Mouse (Mus musculus) neural tube, embryonic 12.5 days (tissue): ENCODE measurements around the gene Mogs. TPM values are rescaled to one million over a fixed set of nuclear protein-coding genes. Genes with fewer than 3 reads are reported as not detected.

Source experiments
- ATAC-seq: fragments of 200-750 bp; cut with Nextera tagmentation; 2 replicates; pipeline ENCODE4 v1.8.0; 2017; ENCODE audit warnings: low read depth, mild to moderate bottlenecking, moderate TSS enrichment, moderate library complexity; ENCODE audit not compliant: low FRiP score
- H3K27ac ChIP-seq: fragments of 300-500 bp; sonication (generic); 2 replicates; pipeline ENCODE4 v1.5.1; 2016
- H3K27me3 ChIP-seq: fragments of 300-500 bp; sonication (generic); replicated peaks from 2 replicates; pipeline ENCODE4 v1.6.1; 2016; ENCODE audit warnings: mild to moderate bottlenecking
- H3K36me3 ChIP-seq: fragments of 300-500 bp; sonication (generic); 2 replicates; pipeline ENCODE4 v1.6.1; 2016; ENCODE audit warnings: mild to moderate bottlenecking
- H3K4me1 ChIP-seq: fragments of 300-500 bp; sonication (generic); 2 replicates; pipeline ENCODE4 v1.6.1; 2016
- H3K4me2 ChIP-seq: fragments of 300-500 bp; sonication (generic); replicated peaks from 2 replicates; pipeline ENCODE4 v1.6.1; 2016; ENCODE audit warnings: mild to moderate bottlenecking
- H3K4me3 ChIP-seq: fragments of 300-500 bp; sonication (generic); 2 replicates; pipeline ENCODE4 v1.5.1; 2016
- H3K9ac ChIP-seq: fragments of 300-500 bp; sonication (generic); 2 replicates; pipeline ENCODE4 v1.6.1; 2016; ENCODE audit warnings: mild to moderate bottlenecking
- H3K9me3 ChIP-seq: fragments of 300-500 bp; sonication (generic); 2 replicates; pipeline ENCODE4 v1.6.1; 2016; ENCODE audit warnings: mild to moderate bottlenecking
- WGBS: fragments of 180-500 bp; shearing (Covaris S2); methylation state at CpG from one replicate; pipeline ENCODE4 v1.1.7; 2016; 5-methylcytosine and 5-hydroxymethylcytosine counted together
- microRNA counts: library from miRNA; unstranded; fragments of <30 nt; microRNA quantifications from one replicate; lab custom pipeline; 2017
- microRNA-seq: library from miRNA; unstranded; fragments of <30 nt; microRNA quantifications from one replicate; pipeline ENCODE4, GENCODE M21; 2017
- polyA plus RNA-seq: library from polyadenylated mRNA; unstranded; fragments of >200 nt; fragmentation: Nextera tagmentation; extraction: Ambion mirVana; gene quantifications from 2 replicates; pipeline ENCODE4 v1.2.1, GENCODE M21; 2016

Gene Mogs
- polyA plus RNA-seq, 1 experiment from 2014 or later = 39.4 TPM

DNA sequence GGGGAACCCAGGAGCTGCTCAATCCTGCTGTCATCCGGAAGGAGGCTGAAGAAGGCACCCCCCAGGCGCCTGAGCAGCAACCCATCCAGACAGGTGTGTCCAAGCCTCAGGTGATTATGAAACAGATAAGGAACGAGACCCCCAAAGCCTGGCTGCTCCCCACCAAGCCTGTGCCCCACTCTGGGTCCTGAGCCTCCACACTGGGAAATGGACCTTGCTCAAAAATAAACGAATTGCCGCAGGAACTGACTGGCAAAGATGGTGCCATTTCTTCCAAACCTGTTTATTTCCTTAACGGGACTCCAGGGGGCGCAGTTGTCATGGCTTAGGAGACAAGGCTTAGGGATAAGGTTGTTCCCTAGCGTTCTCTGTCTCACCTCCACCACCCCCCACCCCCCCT, 47.4 kb downstream of the Mogs start:
- Histone ChIP-seq H3K4me3 (peak overlapping the region; percentile 30; the same call in 1 of the 2 replicates), H3K36me3 (no peaks in the 10 kb centered on the region), H3K27ac (no peak overlapping the region), H3K9me3 (no peaks in the 10 kb centered on the region), H3K4me1 (peaks cover 27% of the 10 kb centered on the region), H3K27me3 (peaks cover 29% of the 10 kb centered on the region), H3K9ac (peak overlapping the region; percentile 33; the same call in 1 of the 2 replicates), H3K4me2 (peak overlapping the region; percentile 53)
- under 1% methylated on average over 8 of the region's 8 CpGs for WGBS
- no peak for ATAC-seq

DNA sequence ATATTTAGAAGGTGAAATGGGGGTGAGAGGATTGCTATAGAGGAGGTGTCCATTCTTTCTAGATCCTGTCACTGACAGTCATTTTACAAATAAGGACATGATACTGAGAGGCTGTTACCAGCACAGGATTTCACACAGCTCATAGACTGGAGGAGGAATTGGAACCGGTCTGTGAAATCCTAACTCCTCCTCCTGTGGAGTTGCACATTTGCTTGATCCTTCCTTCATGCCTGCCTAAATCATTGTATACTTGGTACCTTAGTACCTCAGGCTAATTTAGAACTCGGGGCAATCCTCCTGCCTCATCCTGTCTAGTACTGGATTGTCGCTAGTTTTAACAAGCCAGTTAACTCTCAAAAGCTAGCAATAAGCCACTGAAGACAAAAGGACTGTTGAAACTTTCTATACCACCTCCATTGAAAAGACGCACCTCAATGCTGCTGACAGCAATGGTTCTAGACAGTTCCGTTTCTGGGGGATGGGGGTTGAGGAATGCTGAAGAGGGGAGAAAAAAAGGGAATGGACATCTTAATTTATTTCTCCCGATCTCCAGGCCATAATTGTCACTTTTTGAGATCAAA, 49.8 kb downstream of the Mogs start:
- H3K27me3 ChIP-seq = peaks cover 27% of the 10 kb centered on the region
- peak; percentile 30; the same call in 1 of the 2 replicates for ATAC-seq
- no peak overlapping the region for H3K27ac ChIP-seq
- peak overlapping the region; percentile 82 for H3K4me3 ChIP-seq
- H3K9me3 ChIP-seq = no peaks in the 10 kb centered on the region
- H3K36me3 ChIP-seq = no peaks in the 10 kb centered on the region
- peak overlapping the region; percentile 81; the same call in 1 of the 2 replicates for H3K9ac ChIP-seq
- H3K4me2 ChIP-seq = peak overlapping the region; percentile 79
- 3% methylated on average over 6 of the region's 6 CpGs for WGBS
- H3K4me1 ChIP-seq = peaks cover 27% of the 10 kb centered on the region

DNA sequence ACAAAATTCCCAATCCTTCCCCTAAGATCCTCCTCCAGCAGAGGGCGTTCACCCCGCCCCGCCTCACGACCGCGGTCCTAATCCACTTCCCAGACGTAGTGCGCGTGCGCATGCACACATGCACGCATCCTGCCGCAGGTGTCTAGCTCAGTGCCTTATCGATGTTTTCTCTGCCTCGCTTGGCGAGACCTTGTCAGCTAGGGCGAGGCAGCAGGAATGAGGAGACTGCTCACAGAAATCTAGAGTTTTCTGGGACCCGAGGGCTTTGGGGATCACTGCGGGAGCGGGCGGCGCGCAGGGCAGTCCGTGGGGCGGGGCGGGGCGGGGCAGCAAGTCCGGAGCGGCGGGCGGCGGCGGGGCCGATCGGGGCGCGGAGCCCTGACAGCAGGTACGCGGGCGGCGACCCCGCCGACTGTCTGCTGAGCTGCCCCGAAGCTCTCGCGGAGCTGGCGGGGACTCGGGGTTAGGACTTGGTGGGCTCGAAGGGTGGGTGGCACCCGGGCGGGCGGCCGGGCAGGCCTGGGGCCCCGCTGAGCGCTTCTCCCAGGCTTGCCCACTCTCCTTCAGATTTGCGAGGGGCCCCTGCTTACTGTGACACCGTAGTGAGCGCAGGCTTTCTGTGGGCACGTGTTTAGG, 50.4 kb downstream of the Mogs start, which contains the start of gene Dctn1:
Gene Dctn1, plus strand, starts transcription at position 314 of the 636 bp plus-strand sequence.
- Histone ChIP-seq H3K9ac (peak within 1 kb of the TSS; percentile 81), H3K27ac (peak within 1 kb of the TSS; percentile 62), H3K27me3 (peaks cover 21% of the 10 kb centered on the region), H3K4me3 (peak within 1 kb of the TSS; percentile 82), H3K4me2 (peak within 1 kb of the TSS; percentile 79), H3K9me3 (no peaks in the 10 kb centered on the region), H3K36me3 (no peaks in the 10 kb centered on the region), H3K4me1 (peaks cover 27% of the 10 kb centered on the region)
- peak; percentile 83 for ATAC-seq
- WGBS = under 1% methylated on average over 58 of the region's 58 CpGs

DNA sequence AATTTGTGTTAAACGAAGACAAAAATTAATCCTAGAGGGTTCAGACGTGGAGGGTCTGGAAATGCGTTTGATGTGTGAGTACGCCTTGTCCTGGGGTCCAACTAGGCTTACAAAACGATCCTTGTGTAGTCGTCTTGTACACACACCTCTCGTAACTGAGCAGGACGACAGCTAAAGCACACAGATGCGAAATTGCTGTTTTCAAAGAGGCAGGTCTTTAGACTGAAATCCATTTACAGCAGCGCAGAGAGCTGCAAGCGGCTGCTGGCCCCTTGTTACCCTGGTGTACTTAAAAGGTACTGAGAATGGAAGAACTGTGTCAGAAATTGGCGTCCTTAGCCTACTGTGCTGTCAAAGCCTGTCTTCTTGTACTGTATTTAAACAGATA, 50.9 kb downstream of the Mogs start:
- no peak; the same call in 1 of the 2 replicates for ATAC-seq
- H3K36me3 ChIP-seq = no peaks in the 10 kb centered on the region
- under 1% methylated on average over 12 of the region's 12 CpGs for WGBS
- H3K9me3 ChIP-seq = no peaks in the 10 kb centered on the region
- peaks cover 16% of the 10 kb centered on the region for H3K27me3 ChIP-seq
- peak overlapping the region; percentile 82 for H3K4me3 ChIP-seq
- peak overlapping the region; percentile 79 for H3K4me2 ChIP-seq
- H3K27ac ChIP-seq = no peak overlapping the region
- peaks cover 27% of the 10 kb centered on the region for H3K4me1 ChIP-seq
- peak overlapping the region; percentile 81 for H3K9ac ChIP-seq

MicroRNA genes within 50 kb of the gene (microRNA counts, 519-probe panel; counts per million panel counts)
- 342 counts per million, percentile 67 among the panel's probes with 10 or more counts for microRNA mmu-miR-3470a+mmu-miR-3470b (lab: Ali Mortazavi, UCI)

Small RNAs within 50 kb of the gene (microRNA-seq; reads per million reads assigned to microRNA genes)
- gene Mir3470a = not detected

Other genes with a start within 250 kb of the Mogs start
- gene Sema4f, start 175.7 kb upstream of the Mogs start, polyA plus RNA-seq = 12.9 and 15.1 TPM in 2 replicates
- 0.49 TPM in 1 of 2 replicates, not detected in the other for gene M1ap, start 168.6 kb upstream of the Mogs start, polyA plus RNA-seq
- gene Dok1, start 82.0 kb upstream of the Mogs start, polyA plus RNA-seq = 5.8 and 6.5 TPM in 2 replicates
- gene Loxl3, start 81.3 kb upstream of the Mogs start, polyA plus RNA-seq = 9.1 and 9.4 TPM in 2 replicates
- gene Aup1, start 61.0 kb upstream of the Mogs start, polyA plus RNA-seq = 158 and 167 TPM in 2 replicates
- gene Htra2, start 60.2 kb upstream of the Mogs start, polyA plus RNA-seq = 68.0 and 70.6 TPM in 2 replicates
- gene Dqx1, start 57.7 kb upstream of the Mogs start, polyA plus RNA-seq = 1.8 and 2.1 TPM in 2 replicates
- gene Tlx2, start 45.2 kb upstream of the Mogs start, polyA plus RNA-seq = 27.0 and 42.3 TPM in 2 replicates
- gene Pcgf1, start 37.6 kb upstream of the Mogs start, polyA plus RNA-seq = 43.6 and 52.3 TPM in 2 replicates
- 0.57 and 2.8 TPM in 2 replicates for gene Lbx2, start 29.1 kb upstream of the Mogs start, polyA plus RNA-seq
- 2.7 and 4.3 TPM in 2 replicates for gene Ccdc142, start 13.9 kb upstream of the Mogs start, polyA plus RNA-seq
- 4.8 and 5.1 TPM in 2 replicates for gene Gm42688, start 13.9 kb upstream of the Mogs start, polyA plus RNA-seq
- gene Mrpl53, start 6.5 kb upstream of the Mogs start, polyA plus RNA-seq = 124 and 128 TPM in 2 replicates
- 233 and 254 TPM in 2 replicates for gene Wbp1, start 6.1 kb downstream of the Mogs start, polyA plus RNA-seq
- gene Ino80b, start 9.9 kb downstream of the Mogs start, polyA plus RNA-seq = 17.6 and 18.7 TPM in 2 replicates
- 33.7 and 38.0 TPM in 2 replicates for gene Rtkn, start 20.0 kb downstream of the Mogs start, polyA plus RNA-seq
- gene Wdr54, start 40.9 kb downstream of the Mogs start, polyA plus RNA-seq = 11.5 and 13.5 TPM in 2 replicates
- 2.6 TPM in 2 replicates for gene 1700003E16Rik, start 40.9 kb downstream of the Mogs start, polyA plus RNA-seq
- gene Dctn1, start 50.4 kb downstream of the Mogs start, polyA plus RNA-seq = 181 and 196 TPM in 2 replicates
- 0.18 and 0.34 TPM in 2 replicates for gene Slc4a5, start 104.3 kb downstream of the Mogs start, polyA plus RNA-seq
- gene Mthfd2, start 210.4 kb downstream of the Mogs start, polyA plus RNA-seq = 30.8 and 33.1 TPM in 2 replicates
- gene Mob1a, start 210.5 kb downstream of the Mogs start, polyA plus RNA-seq = 46.4 and 48.5 TPM in 2 replicates
- gene Bola3, start 233.7 kb downstream of the Mogs start, polyA plus RNA-seq = 92.1 and 93.5 TPM in 2 replicates